Mouse (Mus musculus) v-Abl transformed pro-B cells (cell line): ENCODE data around the gene Dusp22.

Source experiments
- in situ Hi-C, 2 experiments: fragments of 400-800 bp; cut with MboI; formaldehyde crosslinking; loops; one replicate each; pipeline ENCODE4 v1.15.1; 2025; ENCODE audit not compliant: unreplicated experiment in 2 of 2

Gene Dusp22

DNA sequence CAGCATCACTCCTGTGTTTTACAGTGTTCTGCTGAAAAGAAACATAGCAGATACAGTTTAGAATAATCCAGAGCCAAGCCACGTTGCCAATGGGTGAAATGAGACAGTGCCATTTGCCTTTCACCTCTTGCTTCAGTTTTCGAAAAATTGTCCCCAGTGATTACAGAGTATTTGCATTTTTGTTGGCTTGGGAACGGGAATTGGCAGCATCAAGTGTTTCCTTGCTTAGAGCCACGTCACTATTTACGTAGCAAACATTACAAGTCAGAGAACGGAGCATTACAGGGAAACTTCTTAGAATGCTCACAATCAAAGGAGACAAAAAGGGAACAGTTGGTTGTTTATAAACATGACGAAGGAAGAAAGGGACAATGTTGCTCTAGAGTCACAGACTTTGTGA lies 85.3 kb downstream of the Dusp22 start:
- in situ Hi-C loops = no loop called here

DNA sequence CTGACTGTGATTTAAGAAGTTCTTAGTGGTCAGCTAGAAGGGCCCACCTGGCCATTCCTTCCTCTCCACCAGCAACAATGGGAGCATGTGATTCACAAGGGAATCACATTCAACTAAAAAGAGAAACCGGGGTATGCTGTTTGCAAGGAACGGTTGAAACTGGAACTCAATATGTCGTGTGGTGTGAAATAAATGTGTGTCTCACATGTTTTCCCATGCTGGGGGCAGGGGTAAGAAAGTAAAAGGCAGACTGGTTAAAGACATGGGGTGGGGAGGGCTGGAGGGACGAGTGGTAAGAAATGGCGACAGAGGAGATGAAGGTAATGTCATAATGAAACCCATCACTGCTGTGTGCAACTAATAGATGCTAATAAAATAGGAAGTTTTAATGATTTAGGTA lies 87.3 kb downstream of the Dusp22 start:
- in situ Hi-C loops = no loop called here

DNA sequence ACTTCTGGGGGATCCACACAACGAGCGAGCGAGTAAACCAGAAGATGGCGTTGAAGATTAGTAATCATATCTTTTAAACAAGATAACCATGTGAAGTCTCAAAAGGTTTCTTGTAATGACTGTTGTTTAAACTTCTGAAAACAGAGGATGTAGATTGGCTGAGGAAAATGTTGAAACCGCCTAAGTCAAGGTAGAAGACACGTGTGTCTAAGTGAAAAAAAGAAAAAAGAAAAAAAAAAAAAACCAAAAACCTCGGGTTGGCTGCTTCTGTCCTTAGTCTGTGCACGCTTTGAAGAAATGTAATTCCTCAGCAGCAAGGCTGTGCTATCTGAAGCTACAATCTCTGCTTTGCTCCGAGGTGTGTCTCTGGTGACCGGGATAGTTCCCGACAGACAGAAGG lies 87.7 kb downstream of the Dusp22 start:
- in situ Hi-C loops = no loop called here

DNA sequence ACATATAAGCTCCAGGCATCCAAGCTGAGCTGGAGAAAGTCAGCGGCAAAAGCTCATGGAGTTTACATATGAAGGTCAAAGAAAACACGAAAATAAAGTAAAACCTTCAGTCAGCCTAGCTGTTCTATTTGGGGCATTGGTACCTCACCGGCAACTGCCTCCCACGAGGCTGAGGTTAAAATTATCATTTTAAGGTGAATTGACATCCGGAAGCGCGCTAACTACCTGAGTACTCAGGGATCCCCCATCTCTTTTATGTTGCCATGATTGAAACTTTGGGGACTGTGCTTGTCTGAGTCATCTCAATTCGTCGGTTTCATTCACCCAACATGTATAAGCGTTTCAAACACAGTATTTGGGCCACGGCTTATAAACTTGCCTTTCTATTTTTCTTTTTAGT lies 88.5 kb downstream of the Dusp22 start:
- in situ Hi-C loops = no loop called here

DNA sequence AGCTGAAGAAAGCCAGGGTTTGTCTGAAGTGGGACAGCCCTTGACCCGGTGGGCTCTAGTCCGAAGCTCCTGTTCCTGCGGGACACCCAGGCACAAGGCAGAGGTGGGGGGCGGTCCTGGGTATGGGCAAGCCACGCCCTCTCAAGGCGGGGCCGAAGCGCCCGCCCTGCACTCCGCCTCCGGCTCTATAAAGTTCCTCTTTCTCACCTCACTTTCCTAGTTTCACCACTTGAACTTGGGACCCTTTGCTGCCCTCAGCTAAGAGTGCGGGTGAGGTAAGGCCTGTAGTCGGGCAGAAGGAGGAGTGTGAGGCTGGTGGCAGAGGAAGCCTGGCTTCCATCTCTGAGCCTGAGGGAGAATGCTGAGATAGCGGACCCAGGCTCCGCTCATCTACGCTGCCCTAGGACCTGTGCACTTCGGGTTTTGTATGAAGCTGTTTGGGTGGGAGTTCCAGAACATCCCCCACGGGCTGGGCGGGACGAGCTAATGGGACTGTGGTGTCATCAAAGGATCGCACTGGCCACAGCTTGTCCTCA lies 89.3 kb downstream of the Dusp22 start, which contains the start of gene Irf4:
Gene Irf4, plus strand, starts transcription at position 206 of the 536 bp plus-strand sequence.
- in situ Hi-C loops = no loop called here

DNA sequence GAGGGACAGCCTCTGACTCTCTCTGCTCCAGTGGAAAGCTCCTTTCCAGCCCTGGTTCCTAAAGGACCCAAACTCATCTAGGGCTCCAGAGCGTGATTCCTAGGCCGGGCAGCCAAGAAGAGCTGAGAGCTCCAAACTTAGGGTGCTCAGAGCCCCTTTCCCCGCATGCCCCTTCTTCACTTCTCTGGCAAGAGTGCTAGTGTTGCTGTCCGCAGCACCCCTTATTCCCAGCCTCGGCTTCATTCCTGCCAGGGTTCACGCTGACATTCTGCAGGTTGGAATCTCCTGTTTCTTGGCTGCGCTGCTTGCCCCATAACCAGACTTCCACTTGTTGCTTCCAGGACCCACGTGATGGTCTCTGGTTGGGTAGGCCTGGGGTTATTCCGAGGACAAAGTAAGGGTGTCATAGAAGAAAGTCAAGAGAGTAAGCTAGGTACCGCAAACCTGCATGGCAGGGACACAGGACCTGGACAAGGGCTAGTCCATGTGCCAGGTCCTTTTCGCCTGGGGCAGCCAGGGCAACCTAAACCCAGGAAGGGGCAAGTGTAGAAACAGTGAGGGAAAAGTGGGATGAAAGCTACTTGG lies 89.8 kb downstream of the Dusp22 start:
- in situ Hi-C loops = loop anchor here (5.0 to 25.0 kb wide), 7 partner anchors 62 to 875 kb away; partner anchors contain the start of gene Foxf2 (in 1 of the 2)

DNA sequence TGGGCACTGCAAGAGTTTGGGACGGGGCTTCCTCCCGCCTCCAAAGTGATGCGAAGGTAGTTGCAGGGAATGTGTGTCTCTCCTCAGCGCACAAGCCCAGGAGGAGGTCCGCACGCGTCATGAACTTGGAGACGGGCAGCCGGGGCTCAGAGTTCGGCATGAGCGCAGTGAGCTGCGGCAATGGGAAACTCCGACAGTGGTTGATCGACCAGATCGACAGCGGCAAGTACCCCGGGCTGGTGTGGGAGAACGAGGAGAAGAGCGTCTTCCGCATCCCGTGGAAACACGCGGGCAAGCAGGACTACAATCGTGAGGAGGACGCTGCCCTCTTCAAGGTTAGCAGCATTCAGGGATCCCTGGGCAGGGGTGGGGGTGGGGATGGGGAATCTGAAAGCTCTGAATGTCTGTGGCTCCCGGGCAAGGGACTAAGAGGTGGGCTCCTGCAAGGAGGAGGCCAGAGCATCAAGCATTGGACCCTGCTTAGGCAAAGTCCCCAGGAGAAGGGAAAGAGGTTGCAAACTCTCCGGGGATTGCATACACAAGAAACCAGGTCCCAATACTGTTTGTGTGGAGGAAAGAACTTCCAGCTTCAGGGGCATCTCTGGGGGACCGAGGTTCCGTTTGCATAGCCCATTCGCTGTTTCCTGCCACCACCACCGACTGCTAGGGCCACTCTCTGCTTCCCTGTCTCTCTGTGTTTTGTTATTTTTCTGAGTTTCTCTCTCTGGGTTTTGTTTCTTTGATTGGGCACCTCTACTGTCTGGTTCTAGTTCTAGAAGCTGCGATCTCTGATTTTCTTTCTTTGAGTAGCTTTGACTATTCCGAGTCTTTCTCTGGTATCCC lies 90.9 kb downstream of the Dusp22 start:
- in situ Hi-C loops = loop anchor here (5.0 to 25.0 kb wide), 7 partner anchors 63 to 874 kb away; partner anchors contain the start of gene Foxf2 (in 1 of the 2)

DNA sequence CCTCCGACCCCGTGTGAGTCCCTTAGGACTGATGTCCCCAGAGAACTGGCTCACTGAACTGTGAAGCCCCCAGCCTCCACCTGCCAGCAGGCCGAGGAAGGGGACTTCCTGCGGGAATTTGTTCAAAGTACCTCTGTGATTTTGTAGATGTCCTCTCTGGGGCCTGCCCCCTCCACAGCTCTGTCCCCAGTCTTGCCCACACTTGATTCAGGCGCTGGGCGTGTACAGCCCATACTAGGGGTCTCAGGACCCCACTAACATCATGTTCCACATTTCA lies 91.4 kb downstream of the Dusp22 start:
- in situ Hi-C loops = loop anchor here (5.0 to 25.0 kb wide), 7 partner anchors 64 to 874 kb away; partner anchors contain the start of gene Foxf2 (in 1 of the 2)

DNA sequence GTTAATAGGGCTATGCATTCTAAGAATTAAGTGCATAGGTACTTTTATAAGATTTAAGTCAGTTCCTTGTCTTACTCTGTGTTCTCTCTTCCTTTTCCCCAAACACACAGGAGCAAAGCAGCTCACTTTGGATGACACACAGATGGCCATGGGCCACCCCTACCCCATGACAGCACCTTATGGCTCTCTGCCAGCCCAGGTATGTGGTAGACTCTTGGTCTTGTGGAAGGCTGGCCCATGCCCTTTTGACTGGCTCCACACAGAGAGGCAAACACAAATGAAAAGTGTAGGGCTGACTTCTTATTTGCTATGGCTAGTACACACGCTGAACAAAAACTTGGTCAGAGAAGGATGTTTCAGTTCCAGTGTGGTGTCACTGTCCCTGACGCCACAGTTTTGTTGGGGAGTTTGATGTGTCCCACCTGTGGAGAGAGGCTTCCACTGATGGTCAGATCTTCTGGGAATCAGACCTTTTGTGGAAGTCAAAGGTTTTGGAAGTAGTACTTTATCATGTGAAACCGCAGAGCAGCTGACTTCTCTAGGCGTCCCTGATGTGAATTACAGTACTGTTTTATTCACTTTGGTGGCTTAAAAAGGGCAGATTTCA lies 92.9 kb downstream of the Dusp22 start:
- in situ Hi-C loops = loop anchor here (5.0 to 25.0 kb wide), 7 partner anchors 65 to 872 kb away; partner anchors contain the start of gene Foxf2 (in 1 of the 2)

DNA sequence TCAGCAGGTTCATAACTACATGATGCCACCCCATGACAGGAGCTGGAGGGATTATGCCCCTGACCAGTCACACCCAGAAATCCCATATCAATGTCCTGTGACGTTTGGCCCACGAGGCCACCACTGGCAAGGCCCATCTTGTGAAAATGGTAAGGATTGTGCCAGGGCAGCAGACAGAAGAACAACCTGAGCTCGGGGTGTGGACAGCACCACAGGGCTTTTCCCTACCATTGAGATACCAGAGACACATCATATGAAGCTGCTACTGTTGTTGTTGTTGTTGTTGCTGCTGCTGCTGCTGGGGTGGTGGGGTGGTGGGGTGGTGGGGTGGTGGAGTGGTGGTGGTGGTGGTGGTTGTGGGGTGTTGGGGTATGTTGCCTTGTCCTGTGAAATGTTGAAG lies 93.6 kb downstream of the Dusp22 start:
- in situ Hi-C loops = loop anchor here (5.0 to 25.0 kb wide), 7 partner anchors 66 to 871 kb away; partner anchors contain the start of gene Foxf2 (in 1 of the 2)

DNA sequence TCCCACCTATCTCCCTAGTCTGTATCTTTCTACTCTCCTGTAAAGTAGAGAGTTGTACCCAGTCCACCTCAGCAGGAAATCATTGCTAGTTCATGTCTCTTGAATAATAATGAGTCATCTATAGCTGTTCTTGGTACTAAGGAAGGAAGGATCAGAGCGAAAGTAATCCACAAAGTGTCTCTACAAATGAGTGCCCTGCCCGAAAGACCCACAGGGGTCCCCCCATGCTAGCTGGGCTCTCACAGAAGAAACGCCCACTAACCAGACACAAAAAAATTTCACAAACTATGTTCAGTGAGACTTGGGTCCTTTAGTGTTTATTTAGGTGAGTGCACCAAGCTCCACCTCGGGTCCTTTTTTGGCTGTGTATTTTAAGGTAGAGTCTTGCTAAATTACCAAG lies 94.3 kb downstream of the Dusp22 start:
- in situ Hi-C loops = loop anchor here (5.0 to 25.0 kb wide), 7 partner anchors 67 to 871 kb away; partner anchors contain the start of gene Foxf2 (in 1 of the 2)

DNA sequence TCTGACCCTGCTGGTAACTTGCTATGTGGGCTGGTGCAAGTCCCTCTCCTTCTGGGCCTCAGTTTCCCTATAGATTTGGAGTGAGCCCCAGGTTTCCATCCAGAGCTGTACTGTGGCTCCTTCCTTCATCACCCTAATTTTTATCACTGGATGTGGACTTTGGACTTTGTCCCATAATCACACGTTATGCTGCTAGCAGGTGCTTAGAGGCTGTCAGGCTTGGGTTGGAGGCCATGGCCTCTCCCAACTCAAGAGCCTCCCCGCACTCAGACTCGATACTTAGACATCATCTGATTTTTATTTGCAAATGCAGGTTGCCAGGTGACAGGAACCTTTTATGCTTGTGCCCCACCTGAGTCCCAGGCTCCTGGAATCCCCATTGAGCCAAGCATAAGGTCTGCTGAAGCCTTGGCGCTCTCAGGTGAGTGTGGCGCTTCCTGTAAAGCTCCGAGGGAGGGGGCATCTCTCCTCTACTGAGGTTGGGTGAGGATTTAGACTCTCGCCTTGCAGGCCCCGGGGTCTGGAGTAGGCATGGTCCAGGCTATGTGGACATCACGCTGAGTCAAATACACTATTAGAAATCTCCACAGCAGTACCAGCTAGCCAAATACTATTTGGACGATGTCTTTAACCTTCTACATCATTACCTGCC lies 95.2 kb downstream of the Dusp22 start:
- in situ Hi-C loops = loop anchor here (5.0 to 25.0 kb wide), 7 partner anchors 68 to 870 kb away; partner anchors contain the start of gene Foxf2 (in 1 of the 2)

DNA sequence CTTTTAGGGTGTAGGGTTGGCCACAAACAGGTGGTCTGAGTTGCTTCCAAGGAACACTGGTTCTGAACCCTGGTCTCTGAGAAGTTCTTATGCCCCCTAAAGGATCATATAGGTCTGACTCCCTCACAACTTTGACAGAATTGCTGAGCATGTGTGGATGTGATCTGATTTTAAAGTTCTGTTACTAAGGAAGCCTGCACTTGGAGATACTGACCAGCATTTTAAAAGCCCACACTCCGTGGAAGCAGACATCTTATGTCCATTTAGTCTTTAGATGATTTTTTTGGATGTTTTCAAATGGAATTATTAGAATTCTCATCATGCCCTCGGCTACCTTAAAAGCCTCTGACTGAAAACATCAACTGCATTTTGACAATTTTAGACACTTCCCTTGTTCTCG lies 95.8 kb downstream of the Dusp22 start:
- in situ Hi-C loops = loop anchor here (10.0 to 25.0 kb wide), 4 partner anchors 91 to 869 kb away; partner anchors contain the start of gene Foxf2 (in 1 of the 2)

DNA sequence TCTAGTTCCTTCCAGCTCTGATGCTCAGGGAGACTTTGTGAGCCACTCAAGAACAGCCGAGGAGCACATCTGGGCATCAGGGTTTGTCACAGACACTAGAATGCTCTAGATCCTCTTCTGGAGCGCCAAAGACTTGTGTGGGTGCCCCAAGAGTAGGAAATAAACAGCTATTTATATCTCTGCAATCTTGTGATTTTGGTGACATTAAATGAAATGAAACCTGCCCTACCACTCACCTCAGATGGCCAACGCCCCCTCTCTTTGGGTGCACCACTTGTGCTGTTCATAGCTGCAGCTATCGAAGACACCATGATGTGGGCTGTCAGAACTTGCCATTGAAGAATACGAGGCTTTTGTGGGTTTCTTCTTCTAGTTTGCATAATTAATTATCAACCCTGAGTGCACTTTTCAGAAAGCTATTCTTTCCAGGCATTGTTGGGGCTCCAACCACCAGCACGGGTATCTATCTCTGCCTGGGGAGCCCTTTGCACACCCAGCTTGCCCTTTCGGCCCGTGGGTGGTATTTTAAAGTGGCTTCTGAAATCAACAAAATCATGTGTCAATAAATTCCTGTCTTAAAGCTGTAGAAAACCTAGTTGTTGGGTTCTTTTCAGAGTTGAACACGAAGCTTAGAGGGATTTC lies 96.3 kb downstream of the Dusp22 start:
- in situ Hi-C loops = loop anchor here (10.0 to 25.0 kb wide), 4 partner anchors 91 to 869 kb away; partner anchors contain the start of gene Foxf2 (in 1 of the 2)

DNA sequence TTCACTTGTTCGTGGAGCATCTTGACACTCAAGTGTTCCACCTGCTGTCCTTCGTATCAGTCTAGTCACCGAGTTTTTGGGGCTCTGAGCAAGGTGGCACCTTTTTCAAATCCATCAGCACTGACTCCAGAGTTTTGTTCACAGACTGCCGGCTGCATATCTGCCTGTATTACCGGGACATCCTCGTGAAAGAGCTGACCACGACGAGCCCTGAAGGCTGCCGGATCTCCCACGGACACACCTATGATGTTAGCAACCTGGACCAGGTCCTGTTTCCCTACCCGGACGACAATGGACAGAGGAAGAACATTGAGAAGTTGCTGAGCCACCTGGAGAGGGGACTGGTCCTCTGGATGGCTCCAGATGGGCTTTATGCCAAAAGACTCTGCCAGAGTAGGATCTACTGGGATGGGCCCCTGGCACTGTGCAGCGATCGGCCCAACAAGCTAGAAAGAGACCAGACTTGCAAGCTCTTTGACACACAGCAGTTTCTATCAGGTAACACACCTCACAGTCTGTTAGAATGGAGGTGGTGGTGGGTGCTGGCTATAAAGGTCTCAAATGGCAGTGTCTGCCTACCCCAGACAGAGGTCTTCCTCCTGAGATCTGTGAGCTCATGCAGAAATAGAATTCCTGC lies 97.6 kb downstream of the Dusp22 start:
- in situ Hi-C loops = loop anchor here (10.0 to 25.0 kb wide), 4 partner anchors 93 to 867 kb away; partner anchors contain the start of gene Foxf2 (in 1 of the 2)

DNA sequence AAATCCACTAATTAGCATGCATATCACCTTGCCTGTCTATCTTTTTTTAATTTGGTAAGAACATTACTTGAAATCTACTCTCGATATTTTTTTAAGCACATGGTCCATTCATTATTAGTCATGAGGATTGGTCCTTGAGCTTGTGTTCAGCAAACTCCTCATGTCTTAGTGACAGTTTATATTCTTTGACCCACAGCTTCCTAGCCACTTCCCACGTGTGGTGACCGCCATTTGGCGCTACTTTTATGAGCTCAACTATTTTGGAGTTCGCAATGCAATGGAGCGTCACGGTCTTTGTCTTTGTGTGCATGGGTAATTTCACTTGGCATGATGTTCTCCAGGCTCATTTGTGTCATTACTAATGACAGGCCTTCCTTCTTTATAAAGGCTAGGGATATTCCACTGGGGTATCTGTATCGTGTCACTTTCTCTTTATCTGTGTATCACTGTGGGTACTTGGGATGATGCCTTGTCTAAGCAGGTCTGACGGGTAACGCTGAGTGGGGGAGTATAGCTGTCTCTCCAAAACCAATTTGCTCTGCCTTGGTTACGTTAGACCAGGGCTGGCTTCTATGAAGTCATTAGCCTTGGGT lies 99.1 kb downstream of the Dusp22 start:
- in situ Hi-C loops = loop anchor here (10.0 to 25.0 kb wide), 4 partner anchors 94 to 866 kb away; partner anchors contain the start of gene Foxf2 (in 1 of the 2)

DNA sequence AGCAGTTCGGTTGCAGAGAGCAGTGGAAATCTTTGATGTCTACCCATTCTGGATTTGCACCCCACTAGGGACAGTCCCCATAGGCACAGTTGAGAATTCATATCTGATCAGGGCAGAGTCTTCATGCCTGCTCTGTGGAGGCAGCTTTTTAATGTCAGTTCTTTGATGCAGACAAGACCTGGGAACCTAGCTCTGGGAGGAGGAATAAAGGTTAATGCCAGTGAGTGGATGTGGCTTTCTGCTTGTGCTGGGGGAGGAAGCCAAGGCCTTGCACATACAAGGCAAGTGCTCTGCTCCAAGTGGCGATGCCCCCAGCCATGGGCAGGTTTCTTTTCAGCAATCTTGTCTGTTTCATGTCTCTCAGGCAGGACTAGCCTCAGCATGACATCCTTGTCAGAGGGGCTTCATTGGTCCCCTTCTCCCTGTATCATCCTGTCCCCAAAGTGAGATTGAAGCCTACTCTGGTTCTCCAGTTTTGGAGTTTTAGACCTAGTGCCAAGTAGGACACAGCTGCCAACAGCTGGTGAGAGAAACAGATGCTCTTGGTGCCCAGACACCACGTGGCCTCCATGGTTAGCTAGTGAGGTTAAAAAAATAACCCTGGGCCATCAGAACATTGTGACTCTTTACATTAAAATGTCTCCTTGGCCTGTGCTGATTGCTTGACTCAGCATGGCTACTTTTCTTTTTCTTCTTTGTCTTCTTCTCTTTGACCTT lies 100.7 kb downstream of the Dusp22 start:
- in situ Hi-C loops = loop anchor here (5.0 to 25.0 kb wide), 4 partner anchors 74 to 852 kb away; no protein-coding TSS in a partner anchor
